Mouse (Mus musculus) midbrain, embryonic 13.5 days (tissue): ENCODE data around the gene Magohb. TPM values are rescaled to one million over a fixed set of nuclear protein-coding genes. Genes with fewer than 3 reads are reported as not detected.

Experiments used
- ATAC-seq: fragments of 200-750 bp; cut with Nextera tagmentation; 2 replicates; pipeline ENCODE4 v1.8.0; 2017; ENCODE audit warnings: mild to moderate bottlenecking, moderate TSS enrichment, moderate library complexity
- H3K27ac ChIP-seq: fragments of 300-500 bp; sonication (generic); 2 replicates; pipeline ENCODE4 v1.5.1; 2015; ENCODE audit warnings: inconsistent platforms, mild to moderate bottlenecking, moderate library complexity
- H3K27me3 ChIP-seq: fragments of 300-500 bp; sonication (generic); 2 replicates; pipeline ENCODE4 v1.6.1; 2015; ENCODE audit warnings: mild to moderate bottlenecking, inconsistent platforms
- H3K36me3 ChIP-seq: fragments of 300-500 bp; sonication (generic); 2 replicates; pipeline ENCODE4 v1.6.1; 2015; ENCODE audit warnings: mild to moderate bottlenecking, inconsistent platforms
- H3K4me1 ChIP-seq: fragments of 300-500 bp; sonication (generic); replicated peaks from 2 replicates; pipeline ENCODE4 v1.6.1; 2015; ENCODE audit warnings: inconsistent platforms
- H3K4me2 ChIP-seq: fragments of 300-500 bp; sonication (generic); replicated peaks from 2 replicates; pipeline ENCODE4 v1.6.1; 2015; ENCODE audit warnings: moderate library complexity, mild to moderate bottlenecking, inconsistent platforms
- H3K4me3 ChIP-seq: fragments of 300-500 bp; sonication (generic); replicated peaks from 2 replicates; pipeline ENCODE4 v1.5.1; 2015; ENCODE audit warnings: mild to moderate bottlenecking, inconsistent platforms
- H3K9ac ChIP-seq: fragments of 300-500 bp; sonication (generic); replicated peaks from 2 replicates; pipeline ENCODE4 v1.6.1; 2015; ENCODE audit warnings: mild to moderate bottlenecking, inconsistent platforms
- H3K9me3 ChIP-seq: fragments of 300-500 bp; sonication (generic); 2 replicates; pipeline ENCODE4 v1.6.1; 2016; ENCODE audit warnings: mild to moderate bottlenecking, inconsistent platforms
- WGBS: fragments of 180-500 bp; shearing (Covaris S2); methylation state at CpG from one replicate; pipeline ENCODE4 v1.1.7; 2015; 5-methylcytosine and 5-hydroxymethylcytosine counted together
- polyA plus RNA-seq: library from polyadenylated mRNA; unstranded; fragments of >200 nt; fragmentation: Nextera tagmentation; extraction: Ambion mirVana; gene quantifications from 2 replicates; pipeline ENCODE4 v1.2.1, GENCODE M21; 2015

Gene Magohb
- polyA plus RNA-seq: 49.0 and 54.4 TPM in 2 replicates

DNA sequence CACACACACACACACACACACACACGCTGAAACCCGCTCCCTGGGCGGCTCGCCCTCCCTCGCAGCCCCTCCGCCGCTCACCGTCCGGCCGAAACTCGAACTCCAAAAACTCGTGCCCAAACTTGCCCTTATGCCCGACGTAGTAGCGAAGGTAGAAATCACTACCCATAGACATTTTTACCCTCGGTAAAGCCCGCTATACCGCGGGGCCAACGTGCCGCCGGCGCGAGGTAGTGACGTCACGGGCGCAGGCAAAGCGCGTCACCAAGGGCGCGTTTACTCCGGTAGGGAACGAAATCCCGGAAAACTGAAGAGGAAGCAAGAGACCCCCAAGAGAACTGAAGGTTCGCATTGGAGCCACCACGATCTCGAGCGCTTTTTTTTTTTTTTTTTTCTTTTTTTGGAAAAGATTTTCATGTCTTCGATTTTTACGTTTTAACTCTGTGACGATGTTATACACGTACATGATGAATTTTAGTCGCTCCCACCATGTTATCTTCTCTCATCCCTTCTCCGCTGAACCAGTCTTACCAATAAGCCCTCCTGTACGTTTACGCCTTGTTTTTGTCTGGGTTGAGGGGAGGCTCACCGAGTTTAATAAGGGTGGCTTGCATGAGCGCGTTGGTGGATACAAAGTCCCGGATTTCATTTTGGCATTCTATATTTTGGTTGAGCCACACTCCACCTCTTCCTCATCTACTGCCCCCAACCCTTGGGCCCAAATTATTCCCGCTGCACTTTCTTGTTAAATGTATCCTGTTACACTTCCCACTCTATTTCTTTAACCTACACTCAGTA, at the start of gene Magohb:
Gene Magohb, minus strand, starts transcription at position 254 of the 798 bp plus-strand sequence.
- ATAC-seq: peak; percentile 91
- WGBS: 2% methylated on average over 50 of the region's 51 CpGs
- Histone ChIP-seq H3K9me3 (no peaks in the 10 kb centered on the region), H3K4me1 (peaks cover 11% of the 10 kb centered on the region), H3K27me3 (no peaks in the 10 kb centered on the region), H3K27ac (peak within 1 kb of the TSS; percentile 45), H3K4me3 (peak within 1 kb of the TSS; percentile 66), H3K36me3 (peaks cover 1% of the 10 kb centered on the region; the same call in 1 of the 2 replicates), H3K4me2 (peak within 1 kb of the TSS; percentile 65), H3K9ac (peak within 1 kb of the TSS; percentile 74)

- Histone ChIP-seq H3K36me3 (no peaks in the 10 kb centered on the region), H3K4me1 (no peaks in the 10 kb centered on the region)
- 72% methylated on average over 3 of the region's 3 CpGs for WGBS
These were observed 47.0 kb upstream of the Magohb start for GRCm38 (mm10) chr6:131340082-131340481.

DNA sequence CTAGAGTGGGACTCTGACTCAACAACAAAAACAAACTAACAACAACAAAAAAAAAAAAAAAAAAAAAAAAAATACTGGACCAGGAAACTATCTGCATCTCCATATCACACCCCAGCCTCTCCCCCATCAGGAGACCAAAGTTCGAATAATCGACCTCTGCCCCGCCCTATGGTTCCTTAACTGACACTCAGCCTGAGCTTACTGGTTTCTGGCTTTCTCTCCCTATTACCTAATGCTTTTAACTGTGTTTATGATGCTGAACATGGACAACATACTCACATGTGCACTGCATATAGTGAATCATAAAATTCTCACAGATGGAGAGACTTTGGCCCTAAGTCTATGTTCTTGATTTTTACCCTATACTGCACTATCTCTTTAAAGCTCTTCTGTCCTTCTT, 46.3 kb upstream of the Magohb start:
- no peak for ATAC-seq
- no peaks in the 10 kb centered on the region for H3K36me3 ChIP-seq
- no peak overlapping the region for H3K9ac ChIP-seq
- no peak overlapping the region for H3K4me3 ChIP-seq
- no peak overlapping the region for H3K4me2 ChIP-seq
- 80% methylated on average over 3 of the region's 3 CpGs for WGBS
- no peaks in the 10 kb centered on the region for H3K27me3 ChIP-seq
- no peak overlapping the region for H3K27ac ChIP-seq
- H3K9me3 ChIP-seq: 0 out of 2 replicates have a peak, but pooled peaks cover 3% of the 10 kb centered on the region
- no peaks in the 10 kb centered on the region for H3K4me1 ChIP-seq

More at GRCm38 (mm10) chr6:131340082-131340481, 47.0 kb upstream of the Magohb start:
- no peak overlapping the region for H3K4me2 ChIP-seq
- 0 out of 2 replicates have a peak, but pooled peaks cover 3% of the 10 kb centered on the region for H3K9me3 ChIP-seq
- no peak overlapping the region for H3K4me3 ChIP-seq
- H3K27me3 ChIP-seq: no peaks in the 10 kb centered on the region
- no peak overlapping the region for H3K27ac ChIP-seq
- H3K9ac ChIP-seq: no peak overlapping the region
- ATAC-seq: no peak

DNA sequence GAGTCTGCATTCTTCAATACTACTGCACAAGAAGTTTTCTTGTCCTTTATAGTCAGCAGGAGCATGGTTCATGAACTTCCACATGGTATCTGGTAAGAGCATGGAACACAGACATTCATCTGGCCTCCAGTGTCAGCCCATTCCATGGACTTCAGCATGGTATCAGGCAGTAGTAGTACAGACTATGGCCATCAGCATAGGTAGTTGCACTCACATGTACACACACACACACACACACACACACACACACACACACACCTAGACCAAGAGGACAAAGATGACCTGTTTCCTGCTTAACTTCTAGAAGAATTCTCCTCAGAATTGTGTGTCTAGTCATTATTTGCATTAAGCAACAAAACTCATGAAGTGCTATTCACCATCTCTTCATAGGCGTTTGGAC, 45.7 kb upstream of the Magohb start:
- Histone ChIP-seq H3K27me3 (no peaks in the 10 kb centered on the region), H3K4me1 (no peaks in the 10 kb centered on the region), H3K9ac (no peak overlapping the region), H3K4me2 (no peak overlapping the region), H3K9me3 (0 out of 2 replicates have a peak, but pooled peaks cover 3% of the 10 kb centered on the region), H3K4me3 (no peak overlapping the region), H3K36me3 (no peaks in the 10 kb centered on the region), H3K27ac (no peak overlapping the region)
- WGBS: 74% methylated on average over 1 of the region's 1 CpGs
- no peak for ATAC-seq

DNA sequence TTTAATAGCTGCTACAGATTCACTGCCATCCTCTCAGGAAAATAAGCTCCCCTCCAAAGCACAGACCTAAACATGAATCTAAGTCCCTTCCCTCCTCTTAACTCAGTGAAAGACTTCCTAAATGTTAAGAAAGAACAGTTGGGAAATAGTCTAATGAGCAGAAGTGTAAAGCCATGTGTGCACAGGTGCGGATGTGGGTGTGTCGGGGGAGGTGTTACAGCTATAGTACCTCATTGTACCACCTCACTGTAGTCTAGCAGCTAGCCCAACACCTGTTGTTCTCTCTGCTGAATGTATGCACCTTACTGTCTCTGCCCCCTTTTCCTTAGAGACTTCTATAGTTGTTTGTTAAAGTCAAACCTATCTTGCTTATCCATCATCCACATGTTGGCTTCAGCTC, 34.0 kb upstream of the Magohb start:
- Histone ChIP-seq H3K27me3 (no peaks in the 10 kb centered on the region), H3K9me3 (0 out of 2 replicates have a peak, but pooled peaks cover 2% of the 10 kb centered on the region), H3K4me3 (no peak overlapping the region), H3K4me2 (no peak overlapping the region), H3K9ac (no peak overlapping the region), H3K36me3 (no peaks in the 10 kb centered on the region), H3K27ac (no peak overlapping the region), H3K4me1 (no peaks in the 10 kb centered on the region)
- 89% methylated on average over 2 of the region's 2 CpGs for WGBS
- ATAC-seq: no peak

DNA sequence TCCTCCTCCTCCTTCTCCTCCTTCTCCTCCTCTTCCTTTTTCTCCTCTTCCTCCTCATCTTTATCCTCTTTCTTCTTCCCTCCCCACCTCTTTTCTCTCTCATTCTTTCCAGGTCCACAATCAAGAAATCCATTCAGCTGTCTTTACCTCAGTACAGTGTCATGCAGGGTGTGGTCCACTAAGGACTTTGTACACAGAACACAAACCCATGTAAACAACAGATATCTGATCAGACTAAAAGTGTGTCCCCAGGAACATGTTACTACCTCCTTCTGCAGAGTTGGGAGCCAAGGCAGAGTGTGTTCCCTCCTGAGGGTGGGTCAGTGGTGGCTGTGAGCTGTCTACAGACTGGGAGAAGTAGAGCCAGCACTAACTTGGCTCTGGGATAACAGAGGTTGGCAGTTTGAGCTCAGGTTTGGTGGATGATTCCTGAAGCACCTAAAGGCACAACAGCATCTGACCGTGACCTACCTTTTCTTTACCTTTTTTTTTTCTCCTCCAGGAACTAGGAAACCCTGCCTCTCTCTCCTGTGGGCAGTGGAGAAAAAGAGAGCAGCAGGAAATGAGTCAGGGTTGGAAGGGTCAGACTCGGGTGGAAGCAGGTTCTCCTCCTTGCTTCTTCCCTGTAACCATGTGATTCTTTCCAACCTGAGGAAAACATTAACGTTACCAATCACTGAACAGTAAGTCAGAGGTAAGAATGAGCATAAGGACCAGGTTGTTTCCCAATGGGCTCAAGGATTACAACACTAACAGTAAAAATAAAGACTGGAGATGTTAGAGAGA, 29.0 kb upstream of the Magohb start:
- Histone ChIP-seq H3K27me3 (no peaks in the 10 kb centered on the region), H3K36me3 (no peaks in the 10 kb centered on the region), H3K4me3 (no peak overlapping the region), H3K4me2 (no peak overlapping the region), H3K9ac (no peak overlapping the region), H3K27ac (no peak overlapping the region), H3K4me1 (no peaks in the 10 kb centered on the region), H3K9me3 (0 out of 2 replicates have a peak, but pooled peaks cover 2% of the 10 kb centered on the region)
- ATAC-seq: no peak
- WGBS: 67% methylated on average over 3 of the region's 3 CpGs

DNA sequence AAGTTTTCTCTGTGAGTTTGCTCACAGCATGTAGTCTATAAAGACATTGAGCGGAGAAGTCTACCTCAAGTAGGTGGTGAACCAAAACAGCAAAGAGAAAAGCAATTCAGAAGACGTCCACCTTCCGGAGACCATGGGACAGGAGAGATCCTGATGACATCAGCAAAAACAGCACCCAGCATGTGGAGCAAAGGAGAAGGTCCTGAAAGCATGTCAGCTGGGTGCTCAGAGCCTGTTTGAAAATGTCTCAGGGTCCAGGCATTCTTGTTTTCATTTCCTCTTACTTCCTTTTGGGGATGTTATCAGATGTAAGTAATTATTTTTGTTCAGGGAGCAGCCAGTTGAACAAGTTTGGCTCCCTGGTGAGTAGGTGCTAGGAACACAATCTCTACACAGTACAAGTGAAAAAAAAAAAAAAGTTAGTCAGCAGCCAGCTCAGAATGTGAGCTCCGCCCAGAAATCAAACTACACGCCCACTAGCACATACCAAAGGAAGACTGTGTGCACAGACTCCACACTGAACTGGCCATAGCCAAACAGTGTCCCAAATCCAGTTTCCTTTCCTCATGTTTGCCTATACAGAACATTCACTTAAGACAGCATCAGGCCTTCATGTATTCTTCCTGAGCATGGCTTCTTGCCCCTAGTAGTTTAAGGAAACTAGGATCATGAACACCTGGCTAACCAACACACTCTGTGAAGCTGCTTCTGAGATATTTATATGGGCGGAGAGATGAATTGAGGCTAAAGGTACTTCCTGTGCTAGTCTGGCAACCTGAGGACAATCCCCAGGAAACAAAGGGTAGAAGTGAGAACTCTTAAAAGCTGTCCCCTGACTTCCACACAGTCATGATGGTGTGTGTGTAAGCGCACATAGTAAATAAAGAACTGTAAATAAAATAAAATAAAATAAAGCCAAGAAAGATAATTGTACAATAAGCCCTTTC, 23.4 kb upstream of the Magohb start:
- no peaks in the 10 kb centered on the region for H3K36me3 ChIP-seq
- H3K27ac ChIP-seq: no peak overlapping the region
- H3K27me3 ChIP-seq: no peaks in the 10 kb centered on the region
- ATAC-seq: no peak
- 91% methylated on average over 7 of the region's 7 CpGs for WGBS
- no peaks in the 10 kb centered on the region for H3K4me1 ChIP-seq
- H3K4me3 ChIP-seq: no peak overlapping the region
- H3K4me2 ChIP-seq: no peak overlapping the region
- H3K9me3 ChIP-seq: no peaks in the 10 kb centered on the region
- no peak overlapping the region for H3K9ac ChIP-seq

GRCm38 (mm10) chr6:131308031-131308430, 15.0 kb upstream of the Magohb start:
- Histone ChIP-seq H3K36me3 (no peaks in the 10 kb centered on the region), H3K4me1 (no peaks in the 10 kb centered on the region), H3K4me3 (no peak overlapping the region), H3K9me3 (no peaks in the 10 kb centered on the region), H3K27me3 (no peaks in the 10 kb centered on the region), H3K9ac (no peak overlapping the region), H3K27ac (no peak overlapping the region), H3K4me2 (no peak overlapping the region)
- 70% methylated on average over 3 of the region's 3 CpGs for WGBS
- ATAC-seq: no peak

DNA sequence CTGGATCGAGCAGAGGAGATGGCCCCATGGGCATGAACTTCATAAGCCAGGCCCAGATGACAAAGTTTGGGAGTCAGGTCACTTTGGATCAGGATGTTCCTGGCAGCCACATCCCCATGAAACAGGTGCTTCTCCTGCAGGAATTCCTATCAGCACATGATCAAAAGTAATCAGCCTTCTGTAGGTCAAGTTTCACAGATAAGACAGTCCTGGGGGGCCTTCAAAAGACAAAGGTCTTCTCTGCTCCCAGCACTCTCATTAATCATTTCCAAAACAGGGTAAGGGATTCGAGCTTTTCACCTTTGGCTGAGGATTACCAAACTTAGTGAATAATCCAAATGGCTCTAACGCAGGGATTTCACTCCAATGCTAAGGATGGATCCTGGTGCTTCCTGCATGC, 11.7 kb upstream of the Magohb start:
- Histone ChIP-seq H3K4me2 (no peak overlapping the region), H3K4me3 (no peak overlapping the region), H3K27me3 (no peaks in the 10 kb centered on the region), H3K36me3 (no peaks in the 10 kb centered on the region), H3K4me1 (no peaks in the 10 kb centered on the region), H3K27ac (no peak overlapping the region), H3K9ac (no peak overlapping the region), H3K9me3 (no peaks in the 10 kb centered on the region)
- WGBS: 66% methylated on average over 3 of the region's 3 CpGs
- no peak for ATAC-seq

- ATAC-seq: no peak
- Histone ChIP-seq H3K4me2 (no peak overlapping the region), H3K4me3 (no peak overlapping the region), H3K9me3 (no peaks in the 10 kb centered on the region), H3K27ac (no peak overlapping the region), H3K4me1 (no peaks in the 10 kb centered on the region), H3K36me3 (no peaks in the 10 kb centered on the region), H3K9ac (no peak overlapping the region), H3K27me3 (no peaks in the 10 kb centered on the region)
These were observed 5.5 kb upstream of the Magohb start for GRCm38 (mm10) chr6:131298531-131298930.

GRCm38 (mm10) chr6:131294435-131295112, 1.5 kb upstream of the Magohb start:
- no peak for ATAC-seq
- Histone ChIP-seq H3K9me3 (no peaks in the 10 kb centered on the region), H3K4me3 (no peak overlapping the region), H3K9ac (no peak overlapping the region), H3K36me3 (no peaks in the 10 kb centered on the region), H3K27ac (no peak overlapping the region), H3K4me2 (no peak overlapping the region), H3K4me1 (peaks cover 11% of the 10 kb centered on the region), H3K27me3 (no peaks in the 10 kb centered on the region)
- WGBS: 92% methylated on average over 5 of the region's 5 CpGs
